Mouse (Mus musculus): ENCODE measurements around the gene Zfp362.

DNA sequence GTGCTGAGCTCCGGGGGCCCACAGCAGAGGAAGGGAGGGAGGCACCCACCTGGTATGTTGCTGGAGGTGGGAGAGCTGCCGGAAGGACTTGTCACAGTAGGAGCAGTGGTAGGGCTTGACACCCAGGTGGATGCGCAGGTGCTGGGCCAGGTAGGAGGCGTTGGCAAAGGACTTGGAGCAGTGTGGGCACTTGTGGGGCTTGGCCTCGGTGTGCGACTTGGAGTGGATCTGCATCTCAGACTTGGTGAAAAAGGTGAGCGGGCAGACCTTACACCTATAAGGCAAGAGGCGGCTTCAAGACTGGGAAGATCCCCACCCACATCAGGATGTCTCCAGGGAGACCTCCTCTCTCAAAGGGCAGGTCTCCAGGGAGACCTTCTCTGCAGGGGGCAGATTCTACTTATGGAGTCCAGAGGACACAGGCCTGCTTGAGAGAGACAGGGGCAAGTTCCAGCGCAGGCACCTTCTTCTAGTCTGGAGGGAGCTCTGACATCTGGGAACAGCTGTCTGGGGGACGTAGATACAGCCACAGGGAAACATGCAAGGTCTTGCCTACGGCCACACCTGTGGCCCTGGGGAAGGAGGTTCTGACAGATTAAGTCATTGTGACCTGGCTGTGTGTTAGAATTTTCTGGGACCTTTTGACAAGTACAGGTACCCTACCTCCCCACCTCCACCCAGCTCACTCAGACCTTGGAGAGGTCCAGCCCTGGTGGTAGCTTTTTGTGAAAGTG, 19.8 kb downstream of the Zfp362 start:
- TF ChIP-seq CTCF (IDR thresholded peaks at IDR 0.05; ENCODE audit: low read depth, low read length) (no peak), POLR2A (IDR thresholded peaks at IDR 0.05; ENCODE audit: borderline replicate concordance, low read depth, low read length) (no peak)

All from bone marrow macrophage, adult 2 months (primary cell).